Mouse (Mus musculus): ENCODE data around the gene Senp3. TPM values are rescaled to one million over a fixed set of nuclear protein-coding genes. Genes with fewer than 3 reads are reported as not detected.
A peak's percentile ranks its signal among the peaks of the same experiment; 100 is the strongest.

Gene Senp3
- total RNA-seq, 2 experiments from 2014 or later: 27.3 to 35.1 TPM

DNA sequence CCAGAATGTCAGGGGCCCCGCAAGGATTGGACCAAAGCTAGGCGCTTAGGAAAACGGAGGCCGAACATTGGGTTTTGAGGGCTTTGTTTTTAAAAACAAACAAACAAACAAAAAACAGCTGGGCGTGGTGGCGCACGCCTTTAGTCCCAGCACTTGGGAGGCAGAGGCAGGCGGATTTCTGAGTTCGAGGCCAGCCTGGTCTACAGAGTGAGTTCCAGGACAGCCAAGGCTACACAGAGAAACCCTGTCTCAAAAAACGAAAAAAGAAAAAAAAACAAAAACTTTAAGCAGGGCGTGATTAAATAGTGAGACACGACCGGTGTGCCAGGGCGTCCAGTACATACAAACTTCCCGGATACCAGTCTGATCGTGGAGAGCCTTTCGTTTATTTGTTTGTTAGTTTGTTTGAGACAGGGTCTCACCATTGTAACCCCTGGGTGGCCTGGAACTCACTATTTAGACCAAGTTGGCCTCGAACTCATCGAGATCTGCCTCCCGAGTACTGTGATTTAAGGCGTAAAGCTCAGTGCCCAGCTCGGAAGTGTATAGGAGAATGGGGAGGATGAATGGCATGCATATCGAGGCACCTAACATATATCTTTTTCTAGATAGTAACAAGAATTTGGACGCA is 440 bp upstream of the Senp3 start:
- no peak for DNase-seq

DNA sequence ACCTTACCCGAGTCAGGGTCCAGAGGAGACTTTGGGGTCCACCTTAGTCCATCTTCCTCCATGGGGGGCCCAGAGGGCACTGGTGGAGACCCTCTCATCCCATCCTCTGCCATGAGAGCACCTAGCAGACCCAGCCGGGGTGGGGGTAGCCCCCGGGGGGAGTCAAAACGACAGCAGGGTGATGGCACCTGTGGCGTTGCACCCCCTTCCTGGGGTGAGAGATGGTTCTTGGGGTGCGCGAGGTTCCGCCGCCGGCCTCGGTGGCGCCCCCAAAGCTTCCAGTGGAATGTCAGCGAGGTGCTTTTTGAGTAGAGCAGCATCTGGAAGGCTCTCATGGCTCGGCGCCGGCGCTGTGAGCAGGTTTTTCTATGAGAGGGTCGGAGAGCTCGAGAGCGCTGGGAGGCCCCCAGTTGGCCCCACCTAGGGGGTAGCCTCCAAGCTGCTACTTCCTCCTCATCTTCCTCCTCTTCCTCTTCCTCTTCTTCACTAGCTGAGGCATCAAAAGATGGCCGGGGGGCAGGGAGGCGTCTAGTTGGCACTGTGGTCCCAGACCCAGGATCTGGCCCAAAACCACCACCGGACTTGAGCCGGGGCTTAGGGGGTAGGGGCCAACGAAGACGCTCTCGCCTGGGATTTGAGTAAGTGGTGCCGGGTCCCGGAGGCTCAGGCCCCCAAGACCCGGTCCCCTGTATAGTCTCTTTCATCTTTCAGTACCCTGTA is 1.6 kb downstream of the Senp3 start:
- no peak for DNase-seq

DNA sequence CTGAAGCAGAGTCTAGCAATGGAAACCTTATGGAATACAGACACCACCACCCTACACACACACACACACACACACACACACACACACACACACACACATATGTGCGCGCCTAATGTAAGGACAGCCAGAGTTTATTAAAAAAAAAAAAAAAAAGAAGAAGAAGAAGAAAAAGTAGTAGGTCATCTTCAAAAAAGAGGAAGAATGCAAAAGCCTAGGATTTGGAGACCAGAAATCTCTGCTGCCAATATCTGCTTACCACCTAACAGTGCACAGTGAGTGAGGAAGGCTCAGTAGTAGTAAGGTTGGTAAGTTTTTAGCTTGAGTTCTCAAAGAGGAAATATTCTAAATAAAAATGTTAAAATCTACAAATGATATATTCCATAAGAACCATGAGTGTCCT is 2.7 kb downstream of the Senp3 start:
- no peak for DNase-seq

DNA sequence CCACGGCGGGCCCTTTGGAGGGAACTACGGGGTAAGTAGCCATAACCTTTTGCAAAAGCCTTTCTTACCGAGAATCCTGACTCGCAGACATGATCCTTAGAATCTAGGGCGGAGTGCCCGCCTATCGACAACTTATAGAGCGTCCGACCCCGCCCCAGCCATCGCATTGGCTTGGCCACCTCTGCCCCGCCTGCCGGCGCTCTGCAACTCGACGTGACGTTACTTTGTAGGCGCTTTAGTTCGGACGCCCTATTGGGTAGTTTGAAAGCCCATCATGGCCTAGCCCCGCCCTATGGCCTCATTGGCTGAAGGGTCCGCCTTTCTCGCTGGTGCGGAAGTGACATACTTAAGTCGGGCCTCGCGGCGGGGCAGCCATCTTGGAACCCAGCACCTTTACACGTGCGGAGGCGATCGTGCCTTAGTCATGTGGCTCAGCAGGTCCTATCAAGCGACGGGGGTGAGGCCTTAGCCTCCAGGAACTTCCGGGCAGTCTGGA is 9.6 kb downstream of the Senp3 start, which contains the start of gene Eif4a1:
Gene Eif4a1 (minus strand): TSS at position 213 of the 496 bp plus-strand sequence.
- peak; percentile 100 for DNase-seq

DNA sequence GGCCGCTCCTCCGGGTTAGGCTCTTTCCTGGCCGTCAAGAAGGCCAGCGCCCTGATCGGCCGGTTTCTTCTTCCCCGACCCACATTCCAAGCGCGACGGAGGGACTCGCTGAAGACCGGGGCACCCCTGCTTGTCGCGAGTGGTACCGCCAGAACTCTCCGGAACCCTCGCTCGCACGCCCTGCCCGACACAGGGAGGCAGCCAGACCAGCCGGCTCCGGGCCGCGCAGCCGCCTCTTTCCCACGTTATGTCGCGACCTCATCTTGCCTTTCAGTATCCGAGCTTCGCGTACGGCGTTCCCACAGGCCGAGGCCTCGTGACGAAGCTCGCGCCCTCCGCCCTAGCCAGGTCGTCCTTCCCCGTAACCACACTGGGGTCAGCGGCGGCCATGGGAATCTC is 10.2 kb downstream of the Senp3 start:
- no peak for DNase-seq

DNA sequence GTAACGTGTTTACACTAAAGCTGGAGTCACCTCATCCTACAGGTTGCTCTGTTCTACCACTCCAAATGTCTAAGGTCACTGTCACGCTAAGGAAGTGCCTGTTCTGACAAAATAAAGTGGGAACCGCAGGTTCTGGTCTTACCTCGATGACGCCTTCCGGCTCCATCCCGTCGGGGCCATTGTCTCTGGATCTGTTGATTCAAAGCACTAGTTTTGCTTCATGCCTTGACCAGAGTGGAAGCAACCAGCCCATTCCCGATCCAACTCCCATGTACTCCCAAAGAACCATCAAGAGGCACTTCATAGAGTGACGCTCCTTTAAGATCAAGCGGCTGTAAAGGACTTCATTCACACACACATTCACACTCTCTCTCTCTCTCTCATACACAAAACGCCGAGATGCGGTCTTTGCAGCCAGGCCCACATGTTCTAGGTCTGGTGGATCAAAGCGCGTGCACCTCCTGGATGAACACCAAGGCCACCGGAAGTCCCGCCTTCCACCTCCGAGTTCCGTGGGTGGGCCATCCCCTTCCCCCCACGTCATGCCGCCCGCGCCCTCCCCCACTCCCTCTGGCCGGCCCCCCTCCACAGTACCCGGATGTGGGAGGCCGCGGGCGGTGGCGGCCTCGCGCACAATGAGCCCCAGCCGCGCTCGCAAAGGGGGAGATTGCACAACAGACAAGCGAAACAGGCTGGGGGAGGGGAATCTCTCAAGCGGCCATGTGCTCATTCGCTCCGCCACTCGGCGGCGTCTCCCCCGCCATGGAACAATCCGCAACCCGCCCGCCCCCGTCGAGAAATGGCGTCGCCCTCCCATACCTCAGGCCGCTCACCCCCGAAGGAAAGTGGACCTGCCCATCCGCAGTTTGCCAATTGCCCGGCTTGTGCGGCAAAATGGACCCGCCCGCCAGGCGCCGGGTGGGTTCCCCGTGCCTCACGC is 10.8 kb downstream of the Senp3 start:
- peak; percentile 96 to 97 for DNase-seq

GRCm38 (mm10) chr11:69666665-69667005 is 15.2 kb downstream of the Senp3 start:
- no peak for DNase-seq

DNA sequence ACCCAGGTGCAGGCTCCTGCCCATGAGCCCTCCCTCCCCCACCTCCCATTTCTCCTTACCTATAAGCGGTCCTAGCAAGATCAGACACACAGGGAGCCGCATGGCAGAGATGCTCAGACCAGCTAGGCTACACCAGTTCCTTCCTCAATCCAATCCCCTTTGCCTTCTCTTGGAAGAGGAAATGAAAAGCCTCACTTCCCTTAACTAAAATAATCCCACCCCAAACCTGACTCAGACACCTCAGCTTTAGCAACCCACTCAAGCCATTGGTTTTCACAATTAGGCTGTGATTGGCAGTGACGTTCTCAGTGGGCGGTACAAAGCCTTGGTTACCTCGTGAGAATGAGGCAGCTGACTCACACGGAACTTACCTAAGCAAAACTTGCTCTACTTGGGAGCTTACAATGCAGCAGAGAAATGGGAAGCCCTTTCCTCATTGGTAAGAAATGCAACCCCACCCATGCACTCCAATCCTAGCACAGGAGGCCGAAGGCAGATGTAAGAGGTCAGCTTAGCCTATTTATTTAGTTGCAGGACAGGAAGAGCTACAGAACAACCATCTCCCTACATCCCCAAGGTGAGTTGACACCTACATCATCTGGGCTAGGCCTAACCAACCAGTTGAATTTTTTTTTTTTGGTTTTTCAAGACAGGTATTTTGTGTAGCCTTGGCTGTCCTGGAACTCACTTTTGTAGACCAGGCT is 15.8 kb downstream of the Senp3 start, which contains the start of gene Cd68:
Gene Cd68 (minus strand): TSS at position 193 of the 704 bp plus-strand sequence.
- peak; percentile 59 to 82 for DNase-seq

GRCm38 (mm10) chr11:69665457-69665960 is 16.4 kb downstream of the Senp3 start:
- no peak for DNase-seq

DNA sequence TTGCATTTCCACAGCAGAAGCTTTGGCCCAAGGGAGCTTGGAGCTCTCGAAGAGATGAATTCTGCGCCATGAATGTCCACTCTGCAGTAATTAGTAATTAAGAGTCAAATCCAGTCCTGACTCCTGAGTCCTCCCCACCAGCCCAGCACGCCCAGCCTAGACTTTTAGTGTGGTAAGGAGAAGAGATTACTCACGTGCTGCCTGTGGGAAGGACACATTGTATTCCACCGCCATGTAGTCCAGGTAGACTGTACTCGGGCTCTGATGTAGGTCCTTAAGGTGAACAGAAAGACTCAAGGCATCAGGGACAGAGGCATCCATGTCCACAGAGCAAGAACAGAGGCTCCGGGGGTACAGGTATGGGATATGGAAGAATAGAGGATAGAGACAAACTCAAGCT is 17.0 kb downstream of the Senp3 start:
- DNase-seq: no peak

- DNase-seq: peak; percentile 44 to 60
Observed at GRCm38 (mm10) chr11:69663795-69664194, 18.1 kb downstream of the Senp3 start.

DNA sequence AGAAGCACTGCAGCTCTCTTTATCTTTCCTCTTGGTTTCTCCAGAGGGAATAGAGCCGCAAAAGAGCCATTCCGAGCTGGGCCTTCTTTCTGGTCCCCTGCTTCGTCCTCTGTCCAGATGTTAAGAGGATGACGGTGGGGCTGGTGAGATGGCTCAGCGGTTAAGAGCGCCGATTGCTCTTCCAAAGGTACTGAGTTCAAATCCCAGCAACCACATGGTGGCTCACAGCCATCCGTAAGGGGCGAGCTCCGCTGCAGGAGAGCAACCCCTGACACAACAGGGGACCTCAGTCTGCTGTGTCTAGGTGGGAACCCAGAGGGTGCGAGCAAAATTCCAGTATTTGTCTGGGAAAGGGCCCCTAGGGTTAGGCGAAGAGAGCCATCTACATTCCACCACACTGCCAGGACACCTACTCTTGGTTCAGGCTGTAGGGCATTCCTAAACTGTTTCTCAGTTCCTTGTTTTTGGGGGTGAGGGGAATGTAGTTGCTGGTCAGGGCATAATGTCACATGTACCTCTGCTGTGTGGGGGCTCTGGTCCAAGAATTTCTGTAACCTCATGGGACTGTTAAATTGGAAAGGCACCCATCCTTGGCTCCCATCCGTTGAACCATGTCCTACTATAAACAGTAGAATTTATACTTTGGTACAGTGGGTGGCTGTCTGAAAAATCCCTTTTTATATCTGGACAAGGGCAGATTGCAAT is 18.8 kb downstream of the Senp3 start:
- DNase-seq: no peak

GRCm38 (mm10) chr11:69662213-69662966 is 19.5 kb downstream of the Senp3 start, which contains the start of gene Mpdu1:
Gene Mpdu1, minus strand, starts transcription at chr11:69662642.
- DNase-seq: peak; percentile 94 to 98

DNA sequence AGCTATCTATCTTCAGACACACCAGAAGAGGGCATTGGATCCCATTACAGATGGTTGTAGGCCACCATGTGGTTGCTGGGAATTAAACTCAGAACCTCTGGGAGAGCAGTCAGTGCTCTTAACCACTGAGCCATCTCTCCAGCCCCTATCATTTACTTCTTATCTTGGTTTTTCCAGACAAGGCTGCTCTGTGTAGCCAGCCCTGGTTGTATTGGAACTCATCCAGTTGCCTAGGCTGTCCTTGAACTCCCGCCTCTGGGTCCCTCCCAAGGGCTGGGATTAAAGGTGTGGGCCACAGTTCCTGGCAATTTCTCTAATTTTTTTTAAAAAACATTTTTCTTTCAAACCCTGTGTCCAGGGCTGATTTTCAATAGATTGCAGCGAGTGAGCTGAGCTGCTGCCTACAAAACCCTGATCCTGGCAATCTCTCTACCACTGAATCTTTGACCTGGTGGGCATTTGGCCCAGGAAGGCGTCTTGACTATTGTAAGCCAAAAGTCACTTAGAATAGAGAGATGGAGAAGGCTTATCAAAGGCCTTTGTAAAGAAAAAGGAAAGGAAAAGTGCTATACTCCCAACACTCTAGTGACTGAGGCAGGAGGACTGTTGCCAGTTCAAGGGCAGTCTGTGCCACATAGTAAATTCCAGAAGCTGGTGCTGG is 20.5 kb downstream of the Senp3 start:
- peak; percentile 22 to 40 for DNase-seq

GRCm38 (mm10) chr11:69657462-69657881 is 24.4 kb downstream of the Senp3 start:
- no peak for DNase-seq

DNA sequence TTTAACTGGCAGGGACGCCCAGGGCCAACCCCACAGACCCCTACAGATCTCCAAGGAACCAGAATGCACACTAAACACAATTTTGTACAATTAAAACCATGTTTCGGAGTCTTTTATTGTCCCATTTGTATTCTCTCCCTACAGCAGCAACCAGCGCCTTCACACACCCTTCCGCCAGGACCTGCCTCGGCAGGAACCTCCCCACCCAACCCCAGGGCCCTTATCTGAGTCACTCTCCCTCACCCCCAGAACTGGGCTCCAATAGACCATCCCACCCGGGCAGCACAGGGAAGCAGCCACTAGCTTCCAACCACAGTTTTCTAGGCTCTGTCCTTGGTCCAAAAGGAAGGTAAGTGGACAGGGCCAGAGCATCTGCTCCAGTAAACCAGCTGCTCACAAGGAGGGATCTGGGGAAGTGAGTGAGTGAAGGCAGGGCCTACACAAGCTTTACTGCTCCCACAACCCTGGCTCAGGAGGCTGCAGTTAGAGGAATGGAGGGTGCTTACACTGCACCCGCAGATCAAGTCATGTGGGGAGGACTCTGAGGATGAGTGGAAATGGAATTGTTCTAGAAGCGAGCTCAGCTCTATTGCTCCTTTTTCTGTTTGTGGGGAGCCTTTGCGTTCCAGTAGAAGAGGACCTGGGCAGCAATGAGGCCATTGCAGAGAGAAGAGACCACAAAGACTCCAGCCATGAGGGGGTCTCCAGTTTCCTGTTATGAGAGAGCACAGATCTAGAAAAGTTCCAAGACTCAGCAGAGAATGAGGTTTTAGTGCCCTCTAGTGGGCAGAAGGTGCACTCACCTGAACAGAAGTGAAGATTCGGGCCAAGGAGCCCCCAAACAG is 25.0 kb downstream of the Senp3 start:
- peak; percentile 22 to 66 for DNase-seq

- DNase-seq: no peak
Observed at GRCm38 (mm10) chr11:69656065-69656455, 25.8 kb downstream of the Senp3 start.

DNA sequence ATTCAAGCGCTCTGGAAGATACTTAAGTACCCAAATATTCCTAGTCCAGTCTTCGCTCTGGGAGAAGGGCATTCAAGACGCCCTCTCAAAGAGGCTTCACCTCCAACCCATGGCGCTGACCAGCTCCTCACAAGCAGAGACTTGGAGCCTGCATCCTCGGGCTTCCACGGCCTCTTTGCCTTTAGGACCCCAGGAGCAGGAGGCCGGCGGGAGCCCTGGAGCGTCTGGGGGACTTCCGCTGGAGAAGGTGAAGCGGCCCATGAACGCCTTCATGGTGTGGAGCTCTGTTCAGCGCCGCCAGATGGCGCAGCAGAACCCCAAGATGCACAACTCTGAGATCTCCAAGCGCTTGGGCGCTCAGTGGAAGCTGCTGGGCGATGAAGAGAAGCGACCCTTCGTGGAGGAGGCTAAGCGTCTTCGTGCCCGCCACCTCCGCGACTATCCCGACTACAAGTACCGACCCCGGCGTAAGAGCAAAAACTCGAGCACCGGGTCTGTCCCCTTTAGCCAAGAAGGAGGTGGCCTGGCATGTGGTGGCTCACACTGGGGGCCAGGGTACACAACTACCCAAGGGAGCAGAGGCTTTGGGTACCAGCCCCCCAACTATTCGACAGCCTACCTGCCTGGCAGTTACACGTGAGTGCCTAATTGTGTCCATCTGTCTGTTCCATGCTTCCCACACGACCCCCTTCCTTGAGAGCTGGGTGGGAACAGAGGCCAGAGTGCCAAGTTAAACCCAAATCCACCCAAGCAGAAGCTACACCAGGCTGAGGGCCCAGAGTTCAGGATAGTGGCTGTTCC is 26.4 kb downstream of the Senp3 start, which contains the start of gene Sox15:
Gene Sox15 (plus strand): TSS at position 51 of the 801 bp plus-strand sequence.
- peak; percentile 57 to 72 for DNase-seq
